Mouse (Mus musculus) spleen, adult 2 months (tissue): ENCODE results near the gene Plet1.

Experiments
- CTCF ChIP-seq: fragments of 200-500 bp; IDR thresholded peaks from 2 replicates; pipeline ENCODE4 v1.5.1; 2011; ENCODE audit warnings: mild to moderate bottlenecking, inconsistent platforms; ENCODE audit not compliant: insufficient read depth, insufficient read length, insufficient replicate concordance; ENCODE audit errors: extremely low read depth
- POLR2A ChIP-seq: fragments of 200-500 bp; IDR thresholded peaks from 2 replicates; pipeline ENCODE4 v1.6.1; 2011; ENCODE audit warnings: low read depth, low read length, inconsistent platforms

- TF ChIP-seq CTCF (no peak), POLR2A (no peak)
These were observed 34.8 kb upstream of the Plet1 start for GRCm38 (mm10) chr9:50459537-50459936.
